Mouse (Mus musculus) stomach, postnatal 0 days (tissue): ENCODE results near the gene Guca2a.
A peak's percentile ranks its signal among the peaks of the same experiment; 100 is the strongest.

ENCODE experiments used
- CTCF ChIP-seq: IDR thresholded peaks from 2 replicates; pipeline ENCODE4 v1.5.1; 2016; ENCODE audit warnings: antibody characterized with exemption, low read depth, mild to moderate bottlenecking, moderate library complexity
- EP300 ChIP-seq: optimal IDR thresholded peaks from 2 replicates; pipeline ENCODE3; 2016; ENCODE audit warnings: antibody characterized with exemption

- TF ChIP-seq CTCF (peak; percentile 58), EP300 (no peak)
These were observed 35.2 kb downstream of the Guca2a start for GRCm38 (mm10) chr4:119672685-119673084.
